Mouse (Mus musculus): Measurements from ENCODE around the gene Naa80. TPM values are rescaled to one million over a fixed set of nuclear protein-coding genes. Genes with fewer than 3 reads are reported as not detected.
A peak's percentile ranks its signal among the peaks of the same experiment; 100 is the strongest.

Naa80 gene
- polyA plus RNA-seq, 1 experiment from 2014 or later, result 19.9 TPM

GRCm38 (mm10) chr9:107566041-107566709 is 12.5 kb upstream of the Naa80 start:
- H3K4me3 ChIP-seq (ENCODE audit: low read depth, low read length), result no peak overlapping the region
- peaks cover 15% of the 10 kb centered on the region for H3K36me3 ChIP-seq (ENCODE audit: control insufficient read depth, insufficient read depth, low read length)
- no peaks in the 10 kb centered on the region for H3K9me3 ChIP-seq (ENCODE audit: control insufficient read depth, low read depth, low read length)
- WGBS, result 53% methylated on average over 15 of the region's 15 CpGs
- no peak overlapping the region for H3K9ac ChIP-seq (replicated peaks; ENCODE audit: low read depth, low read length)
- no peak for ATAC-seq (ENCODE audit: insufficient number of reproducible peaks, insufficient read depth, low FRiP score, low read depth)
- H3K27me3 ChIP-seq (ENCODE audit: control insufficient read depth, insufficient read depth, low read length), result no peaks in the 10 kb centered on the region
- peak overlapping the region; percentile 49; the same call in 1 of the 2 replicates for H3K27ac ChIP-seq (ENCODE audit: low read length)
- H3K4me1 ChIP-seq (ENCODE audit: control insufficient read depth, insufficient read depth, low read length), result peaks cover 26% of the 10 kb centered on the region
- H3K4me2 ChIP-seq (replicated peaks; ENCODE audit: low read depth, low read length), result peak overlapping the region; percentile 6; the same call in 1 of the 2 replicates

- no peak overlapping the region for H3K9ac ChIP-seq (replicated peaks; ENCODE audit: low read depth, low read length)
Measured at GRCm38 (mm10) chr9:107566855-107567254, 11.8 kb upstream of the Naa80 start.

GRCm38 (mm10) chr9:107567702-107568319 is 10.9 kb upstream of the Naa80 start, which contains the start of gene Hyal2:
Hyal2 (plus strand) TSS chr9:107567945.
- peaks cover 26% of the 10 kb centered on the region for H3K4me1 ChIP-seq (ENCODE audit: control insufficient read depth, insufficient read depth, low read length)
- no peak for ATAC-seq (ENCODE audit: insufficient number of reproducible peaks, insufficient read depth, low FRiP score, low read depth)
- no peaks in the 10 kb centered on the region for H3K9me3 ChIP-seq (ENCODE audit: control insufficient read depth, low read depth, low read length)
- 7% methylated on average over 18 of the region's 18 CpGs for WGBS
- H3K36me3 ChIP-seq (ENCODE audit: control insufficient read depth, insufficient read depth, low read length), result peaks cover 19% of the 10 kb centered on the region
- H3K4me2 ChIP-seq (replicated peaks; ENCODE audit: low read depth, low read length), result peak within 1 kb of the TSS; percentile 83
- peak within 1 kb of the TSS; percentile 93 for H3K27ac ChIP-seq (ENCODE audit: low read length)
- no peaks in the 10 kb centered on the region for H3K27me3 ChIP-seq (ENCODE audit: control insufficient read depth, insufficient read depth, low read length)
- peak within 1 kb of the TSS; percentile 71 for H3K4me3 ChIP-seq (ENCODE audit: low read depth, low read length)
- peak within 1 kb of the TSS; percentile 73 for H3K9ac ChIP-seq (replicated peaks; ENCODE audit: low read depth, low read length)

More at GRCm38 (mm10) chr9:107566855-107567254, 11.8 kb upstream of the Naa80 start:
- Histone ChIP-seq H3K4me3 (ENCODE audit: low read depth, low read length) (no peak overlapping the region), H3K4me1 (ENCODE audit: control insufficient read depth, insufficient read depth, low read length) (peaks cover 26% of the 10 kb centered on the region), H3K9me3 (ENCODE audit: control insufficient read depth, low read depth, low read length) (no peaks in the 10 kb centered on the region), H3K27ac (ENCODE audit: low read length) (peak overlapping the region; percentile 93; the same call in 1 of the 2 replicates), H3K4me2 (replicated peaks; ENCODE audit: low read depth, low read length) (no peak overlapping the region), H3K36me3 (ENCODE audit: control insufficient read depth, insufficient read depth, low read length) (peaks cover 12% of the 10 kb centered on the region), H3K27me3 (ENCODE audit: control insufficient read depth, insufficient read depth, low read length) (no peaks in the 10 kb centered on the region)
- 62% methylated on average over 3 of the region's 3 CpGs for WGBS
- ATAC-seq (ENCODE audit: insufficient number of reproducible peaks, insufficient read depth, low FRiP score, low read depth), result no peak

GRCm38 (mm10) chr9:107568331-107569261 is 10.1 kb upstream of the Naa80 start:
- peaks cover 26% of the 10 kb centered on the region for H3K36me3 ChIP-seq (ENCODE audit: control insufficient read depth, insufficient read depth, low read length)
- WGBS, result under 1% methylated on average over 41 of the region's 41 CpGs
- H3K27me3 ChIP-seq (ENCODE audit: control insufficient read depth, insufficient read depth, low read length), result no peaks in the 10 kb centered on the region

GRCm38 (mm10) chr9:107569270-107569669 is 9.4 kb upstream of the Naa80 start:
- H3K27me3 ChIP-seq (ENCODE audit: control insufficient read depth, insufficient read depth, low read length), result no peaks in the 10 kb centered on the region
- peaks cover 20% of the 10 kb centered on the region for H3K4me1 ChIP-seq (ENCODE audit: control insufficient read depth, insufficient read depth, low read length)
- H3K4me3 ChIP-seq (ENCODE audit: low read depth, low read length), result peak overlapping the region; percentile 71
- H3K4me2 ChIP-seq (replicated peaks; ENCODE audit: low read depth, low read length), result peak overlapping the region; percentile 83
- peak overlapping the region; percentile 73 for H3K9ac ChIP-seq (replicated peaks; ENCODE audit: low read depth, low read length)
- H3K36me3 ChIP-seq (ENCODE audit: control insufficient read depth, insufficient read depth, low read length), result peaks cover 29% of the 10 kb centered on the region
- peak; percentile 7; the same call in 1 of the 2 replicates for ATAC-seq (ENCODE audit: insufficient number of reproducible peaks, insufficient read depth, low FRiP score, low read depth)
- H3K9me3 ChIP-seq (ENCODE audit: control insufficient read depth, low read depth, low read length), result no peaks in the 10 kb centered on the region
- peak overlapping the region; percentile 93 for H3K27ac ChIP-seq (ENCODE audit: low read length)
- WGBS, result under 1% methylated on average over 23 of the region's 23 CpGs

More at GRCm38 (mm10) chr9:107568331-107569261, 10.1 kb upstream of the Naa80 start:
- ATAC-seq (ENCODE audit: insufficient number of reproducible peaks, insufficient read depth, low FRiP score, low read depth), result peak; percentile 86
- peak overlapping the region; percentile 83 for H3K4me2 ChIP-seq (replicated peaks; ENCODE audit: low read depth, low read length)
- peak overlapping the region; percentile 71 for H3K4me3 ChIP-seq (ENCODE audit: low read depth, low read length)
- peak overlapping the region; percentile 93 for H3K27ac ChIP-seq (ENCODE audit: low read length)
- peaks cover 25% of the 10 kb centered on the region for H3K4me1 ChIP-seq (ENCODE audit: control insufficient read depth, insufficient read depth, low read length)
- H3K9ac ChIP-seq (replicated peaks; ENCODE audit: low read depth, low read length), result peak overlapping the region; percentile 73
- no peaks in the 10 kb centered on the region for H3K9me3 ChIP-seq (ENCODE audit: control insufficient read depth, low read depth, low read length)

GRCm38 (mm10) chr9:107570016-107570415 is 8.7 kb upstream of the Naa80 start:
- Histone ChIP-seq H3K4me1 (ENCODE audit: control insufficient read depth, insufficient read depth, low read length) (peaks cover 20% of the 10 kb centered on the region), H3K9ac (replicated peaks; ENCODE audit: low read depth, low read length) (peak overlapping the region; percentile 73), H3K9me3 (ENCODE audit: control insufficient read depth, low read depth, low read length) (no peaks in the 10 kb centered on the region), H3K27ac (ENCODE audit: low read length) (no peak overlapping the region; the same call in 1 of the 2 replicates), H3K4me3 (ENCODE audit: low read depth, low read length) (peak overlapping the region; percentile 71), H3K36me3 (ENCODE audit: control insufficient read depth, insufficient read depth, low read length) (peaks cover 29% of the 10 kb centered on the region), H3K27me3 (ENCODE audit: control insufficient read depth, insufficient read depth, low read length) (no peaks in the 10 kb centered on the region), H3K4me2 (replicated peaks; ENCODE audit: low read depth, low read length) (peak overlapping the region; percentile 83)
- no peak for ATAC-seq (ENCODE audit: insufficient number of reproducible peaks, insufficient read depth, low FRiP score, low read depth)
- WGBS, result 32% methylated on average over 13 of the region's 13 CpGs

GRCm38 (mm10) chr9:107570845-107571244 is 7.8 kb upstream of the Naa80 start:
- Histone ChIP-seq H3K9me3 (ENCODE audit: control insufficient read depth, low read depth, low read length) (no peaks in the 10 kb centered on the region), H3K4me2 (replicated peaks; ENCODE audit: low read depth, low read length) (peak overlapping the region; percentile 83), H3K36me3 (ENCODE audit: control insufficient read depth, insufficient read depth, low read length) (peaks cover 29% of the 10 kb centered on the region), H3K4me1 (ENCODE audit: control insufficient read depth, insufficient read depth, low read length) (peaks cover 20% of the 10 kb centered on the region), H3K27me3 (ENCODE audit: control insufficient read depth, insufficient read depth, low read length) (no peaks in the 10 kb centered on the region), H3K27ac (ENCODE audit: low read length) (no peak overlapping the region), H3K9ac (replicated peaks; ENCODE audit: low read depth, low read length) (0 out of 2 replicates have a peak overlapping the region, but pooled peaks have one; percentile 73), H3K4me3 (ENCODE audit: low read depth, low read length) (peak overlapping the region; percentile 71; the same call in 1 of the 2 replicates)
- 80% methylated on average over 21 of the region's 21 CpGs for WGBS
- no peak for ATAC-seq (ENCODE audit: insufficient number of reproducible peaks, insufficient read depth, low FRiP score, low read depth)
